Mouse (Mus musculus) kidney, adult 9 months (tissue): Measurements from ENCODE around the gene Scn8a.
"Not testable (repeated sequence)": the region's sequence is repeated elsewhere in the genome, so short reads cannot be mapped to it uniquely, and the experiment has no call there.

Experiments used
- DNase-seq: peaks from one replicate; pipeline ENCODE4 v3.0.0; 2022

Scn8a gene

GRCm38 (mm10) chr15:100869558-100869957, at the start of gene Scn8a:
TSS of gene Scn8a (plus strand) at chr15:100869858.
- no peak for DNase-seq

- DNase-seq: peak; percentile 83
Measured at GRCm38 (mm10) chr15:100821824-100822223, 47.8 kb upstream of the Scn8a start.

- DNase-seq: not testable (repeated sequence)
Measured at GRCm38 (mm10) chr15:100822370-100822769, 47.3 kb upstream of the Scn8a start.

- no peak for DNase-seq
Measured at GRCm38 (mm10) chr15:100825249-100825856, 44.3 kb upstream of the Scn8a start.

DNA sequence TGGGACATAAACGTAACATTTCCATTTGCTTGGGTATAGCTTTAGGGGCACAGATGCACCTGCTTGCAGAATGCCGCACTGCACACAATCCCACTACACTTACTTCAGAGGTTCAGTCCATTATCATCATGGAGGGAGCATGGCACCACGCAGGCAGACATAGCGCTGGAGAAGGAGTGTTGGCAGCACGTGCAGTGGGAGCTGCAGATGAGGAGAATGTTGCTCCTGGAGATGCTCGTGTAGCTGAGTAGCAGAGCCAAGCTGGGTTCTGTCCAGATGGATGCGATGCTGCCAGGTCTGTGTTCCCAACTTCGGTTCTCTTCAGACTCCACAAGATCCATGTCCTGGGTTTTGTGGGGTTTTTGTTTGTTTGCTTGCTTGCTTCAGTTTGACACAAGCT, 43.6 kb upstream of the Scn8a start:
- DNase-seq: no peak

- no peak for DNase-seq
Measured at GRCm38 (mm10) chr15:100829775-100830174, 39.9 kb upstream of the Scn8a start.

DNA sequence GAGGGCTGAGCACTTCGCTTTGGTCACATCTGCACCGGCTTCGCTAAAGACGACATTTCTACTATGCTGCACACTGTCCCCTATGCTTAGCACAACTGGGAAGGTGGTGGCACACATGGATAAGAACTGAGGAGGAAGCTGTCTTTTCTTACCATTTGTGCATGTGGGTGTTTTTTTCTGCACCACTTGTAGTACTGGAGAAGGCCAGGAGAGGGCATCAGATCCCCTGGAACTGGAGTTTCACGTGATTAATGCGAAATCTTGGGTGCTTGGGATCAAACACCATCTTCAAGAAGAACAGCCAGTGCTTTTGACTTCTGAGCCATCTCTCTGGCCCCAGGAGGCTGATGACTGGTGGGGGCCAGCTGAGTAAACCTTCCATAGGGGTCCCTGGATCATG, 39.0 kb upstream of the Scn8a start:
- no peak for DNase-seq

DNA sequence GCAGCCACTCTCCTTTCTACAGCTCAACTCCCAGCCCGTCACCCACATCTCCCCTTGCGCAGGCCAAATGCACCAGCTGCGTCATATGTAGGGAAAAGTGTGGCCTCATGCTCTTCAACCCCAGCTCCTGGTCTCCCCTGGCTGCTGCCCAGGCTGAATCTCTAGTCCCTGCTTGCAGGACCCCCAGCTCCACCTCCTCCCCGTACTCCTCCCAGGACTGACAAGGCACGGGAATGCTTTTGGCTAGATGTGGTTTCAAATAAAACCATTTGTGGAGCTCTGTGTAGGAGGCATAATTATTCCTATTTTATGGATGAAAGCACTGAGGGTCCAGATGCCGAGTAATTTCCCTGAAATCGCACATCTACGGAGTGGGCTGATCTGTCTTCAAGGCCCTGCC, 37.5 kb upstream of the Scn8a start:
- DNase-seq: no peak

GRCm38 (mm10) chr15:100832784-100833183, 36.9 kb upstream of the Scn8a start:
- DNase-seq: no peak

DNA sequence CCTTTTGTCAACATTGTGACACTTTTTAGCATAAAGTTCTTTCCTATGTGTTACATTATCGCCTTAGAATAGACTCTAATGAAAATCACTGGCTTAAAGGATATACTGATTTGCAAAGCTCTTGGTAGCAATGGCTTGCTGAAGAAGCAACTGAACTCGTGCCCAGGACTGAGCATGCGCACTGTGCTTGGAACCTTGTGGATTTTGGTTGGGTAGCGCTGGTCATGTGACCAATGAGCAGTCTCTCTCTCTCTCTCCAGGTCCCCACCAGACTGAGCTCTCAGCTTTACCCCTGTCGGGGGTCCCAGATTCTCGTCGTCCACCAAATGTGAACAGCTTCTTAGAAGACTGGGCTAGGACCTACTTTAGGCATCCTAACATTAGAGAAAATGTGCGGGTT, 32.9 kb upstream of the Scn8a start:
- no peak for DNase-seq

- peak; percentile 59 for DNase-seq
Measured at GRCm38 (mm10) chr15:100838607-100839207, 31.0 kb upstream of the Scn8a start.

DNA sequence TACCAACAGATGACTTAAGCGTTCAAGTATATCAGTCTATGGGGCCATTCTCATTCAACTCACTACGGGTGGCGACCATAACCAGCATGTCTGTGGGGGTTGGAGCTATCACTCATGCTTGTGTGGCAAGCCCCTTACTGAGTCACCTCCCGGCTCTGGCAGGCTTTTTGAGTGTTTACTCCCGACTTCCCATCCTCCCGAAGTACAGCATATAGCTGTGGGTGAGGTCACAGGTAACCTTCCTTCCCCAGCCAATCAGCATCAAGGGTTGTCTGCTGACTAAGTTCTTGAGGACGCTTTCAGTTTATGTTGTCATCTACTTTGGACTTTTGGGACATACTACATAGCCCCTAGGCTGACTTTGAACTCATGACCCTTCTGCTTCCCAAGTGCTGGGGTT, 25.3 kb upstream of the Scn8a start:
- no peak for DNase-seq

- DNase-seq: peak; percentile 52
Measured at GRCm38 (mm10) chr15:100845049-100845879, 24.4 kb upstream of the Scn8a start.

DNA sequence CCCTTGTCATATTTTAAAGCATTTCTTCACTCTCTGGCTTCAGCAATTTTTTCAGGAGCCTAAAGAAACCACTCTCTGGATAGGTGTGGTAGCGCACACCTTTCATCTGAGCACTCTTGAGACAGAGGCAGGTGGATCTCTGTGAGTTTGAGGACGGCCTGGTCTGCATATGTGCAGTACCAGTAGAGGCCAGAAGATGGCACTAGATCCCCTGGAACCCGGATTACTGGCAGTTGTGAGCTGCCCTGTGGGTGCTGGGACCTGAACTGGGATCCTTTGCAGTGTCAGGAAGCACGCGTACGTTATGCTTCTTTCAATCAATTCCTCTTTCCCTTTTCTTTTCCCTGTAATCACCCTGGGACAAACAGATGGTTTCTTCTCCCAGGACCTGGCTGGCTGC, 22.5 kb upstream of the Scn8a start:
- no peak for DNase-seq

DNA sequence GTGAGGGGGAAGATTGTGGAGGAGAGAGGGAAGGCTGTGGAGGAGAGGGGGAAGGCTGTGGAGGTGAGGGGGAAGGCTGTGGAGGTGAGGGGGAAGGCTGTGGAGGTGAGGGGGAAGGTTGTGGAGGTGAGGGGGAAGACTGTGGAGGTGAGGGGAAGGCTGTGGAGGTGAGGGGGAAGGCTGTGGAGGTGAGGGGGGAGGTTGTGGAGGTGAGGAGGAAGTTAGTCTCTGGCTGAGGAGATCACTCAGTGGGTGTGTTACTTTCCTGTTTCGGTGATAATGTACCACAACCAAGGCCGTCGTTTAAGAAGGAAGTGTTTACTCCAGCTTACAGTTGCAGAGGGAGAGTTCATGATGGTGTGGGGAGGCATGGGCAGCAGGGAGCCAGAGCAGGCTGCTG, 12.1 kb upstream of the Scn8a start:
- DNase-seq: no peak

DNA sequence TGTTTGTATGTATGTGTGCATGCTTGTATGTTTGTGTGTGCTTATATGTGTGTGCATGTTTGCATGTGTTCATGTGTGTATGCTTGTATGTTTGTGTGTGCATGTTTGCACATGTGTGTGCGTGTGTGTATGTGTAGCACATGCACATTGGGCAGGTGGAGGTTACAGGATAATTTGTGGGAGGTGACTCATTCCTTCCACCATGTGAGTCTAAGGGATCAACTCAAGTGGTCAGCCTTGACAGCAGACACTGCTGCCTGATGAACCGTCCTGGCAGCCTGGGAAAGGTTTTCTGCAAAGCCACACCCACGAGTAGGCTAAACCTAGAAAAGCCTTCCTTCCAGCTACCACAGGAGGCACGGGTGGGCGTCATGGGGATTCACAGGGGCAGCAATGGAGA, 8.8 kb upstream of the Scn8a start:
- no peak for DNase-seq

- no peak for DNase-seq
Measured at GRCm38 (mm10) chr15:100865556-100865955, 4.1 kb upstream of the Scn8a start.

- peak; percentile 9 for DNase-seq
Measured at GRCm38 (mm10) chr15:100870001-100870774, 530 bp downstream of the Scn8a start.

- no peak for DNase-seq
Measured at GRCm38 (mm10) chr15:100870775-100871106, 1.1 kb downstream of the Scn8a start.

DNA sequence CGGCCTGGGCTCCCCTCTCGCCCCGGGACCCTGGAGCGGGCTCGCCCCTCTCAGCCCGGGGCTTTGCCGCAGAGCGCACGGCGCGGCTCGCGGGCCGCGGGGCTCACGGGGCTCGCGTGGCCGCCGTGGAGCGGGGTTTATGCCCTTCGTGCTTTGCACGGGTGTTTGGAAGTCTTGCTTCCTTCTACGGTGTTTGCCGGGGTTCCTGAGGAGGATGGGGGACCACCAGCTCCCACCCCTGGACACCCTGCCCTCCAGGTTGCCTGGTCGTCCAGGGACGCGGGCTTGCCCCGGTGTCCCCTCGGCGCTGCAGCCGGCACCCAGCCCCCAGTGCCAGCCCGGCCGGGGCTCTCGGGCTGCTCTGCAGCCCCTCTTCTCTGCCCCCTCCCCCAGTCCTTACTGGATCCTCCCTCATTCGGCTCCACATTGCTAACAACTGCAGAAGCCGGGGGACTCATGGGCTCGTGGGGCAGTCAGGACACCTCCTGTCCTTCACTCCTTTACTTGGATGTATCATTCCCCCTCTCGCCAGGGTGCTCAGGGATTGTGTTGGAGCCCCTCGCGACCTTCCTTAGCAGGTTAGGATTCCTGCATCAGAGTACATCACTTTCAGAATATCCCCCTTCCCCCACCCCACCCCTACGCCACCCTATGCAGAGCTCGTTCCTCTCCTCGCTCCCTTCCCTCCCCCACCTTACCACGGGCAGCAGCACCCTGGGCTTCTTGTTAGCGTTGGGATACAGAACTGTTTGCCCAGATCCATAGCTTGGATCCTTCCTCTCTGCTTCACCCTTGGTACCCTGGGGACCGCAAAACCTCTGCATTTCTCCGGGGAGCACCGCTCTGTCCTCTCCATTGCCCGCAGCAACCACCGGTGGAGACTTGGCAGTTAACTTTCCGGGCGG, 1.7 kb downstream of the Scn8a start:
- no peak for DNase-seq

DNA sequence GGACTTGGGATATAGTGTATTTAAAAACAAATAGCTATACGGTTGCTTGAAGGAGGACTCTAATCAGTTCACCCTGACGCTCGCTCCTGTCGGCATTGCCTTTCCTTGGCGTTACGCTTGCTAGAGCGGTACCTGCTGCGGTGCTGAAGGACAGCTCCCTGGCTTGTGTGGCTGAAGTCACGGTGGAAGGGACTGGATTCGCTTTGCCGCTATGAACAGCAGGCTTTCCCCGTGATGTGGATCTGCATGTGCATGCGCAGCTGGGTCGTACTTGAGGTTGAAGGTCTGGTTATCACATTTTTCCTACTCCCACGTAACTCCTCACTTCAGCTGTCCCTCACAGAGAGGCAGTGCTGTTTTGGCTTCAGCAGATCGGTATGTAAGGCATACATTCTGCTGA, 3.5 kb downstream of the Scn8a start:
- peak; percentile 78 for DNase-seq

- DNase-seq: no peak
Measured at GRCm38 (mm10) chr15:100879073-100879472, 9.4 kb downstream of the Scn8a start.
